Mouse (Mus musculus): ENCODE data around the gene AY074887.
"Not testable (repeated sequence)": the region's sequence is repeated elsewhere in the genome, so short reads cannot be mapped to it uniquely, and the experiment has no call there.

AY074887 gene

GRCm38 (mm10) chr9:54950575-54951321, at the start of gene AY074887, which contains the start of gene Psma4:
Gene AY074887, minus strand, starts transcription at chr9:54950998.
Gene Psma4, plus strand, starts transcription at chr9:54950790.
- DNase-seq (ENCODE audit: low spot score in 2 of 2): peak; percentile 83 to 87

GRCm38 (mm10) chr9:54995645-54996044, 44.8 kb upstream of the AY074887 start:
- no peak for DNase-seq (ENCODE audit: low spot score in 2 of 2)

GRCm38 (mm10) chr9:54994381-54994780, 43.6 kb upstream of the AY074887 start:
- no peak for DNase-seq (ENCODE audit: low spot score in 2 of 2)

- no peak for DNase-seq (ENCODE audit: low spot score in 2 of 2)
Measured at GRCm38 (mm10) chr9:54990362-54990761, 39.6 kb upstream of the AY074887 start.

- DNase-seq (ENCODE audit: low spot score in 2 of 2): no peak
Measured at GRCm38 (mm10) chr9:54982401-54982800, 31.6 kb upstream of the AY074887 start.

GRCm38 (mm10) chr9:54981291-54982191, 30.7 kb upstream of the AY074887 start:
- no peak for DNase-seq (ENCODE audit: low spot score in 2 of 2)

- no peak for DNase-seq (ENCODE audit: low spot score in 2 of 2)
Measured at GRCm38 (mm10) chr9:54980674-54981073, 29.9 kb upstream of the AY074887 start, which contains the start of gene Chrna5. Gene Chrna5, plus strand, starts transcription at chr9:54980880.

GRCm38 (mm10) chr9:54969972-54970637, 19.3 kb upstream of the AY074887 start:
- no peak for DNase-seq (ENCODE audit: low spot score in 2 of 2)

GRCm38 (mm10) chr9:54963669-54964068, 12.9 kb upstream of the AY074887 start:
- DNase-seq (ENCODE audit: low spot score in 2 of 2): no peak

GRCm38 (mm10) chr9:54961059-54961458, 10.3 kb upstream of the AY074887 start:
- DNase-seq (ENCODE audit: low spot score in 2 of 2): no peak

GRCm38 (mm10) chr9:54950162-54950561, 636 bp downstream of the AY074887 start:
- not testable (repeated sequence) for DNase-seq (ENCODE audit: low spot score in 2 of 2)

GRCm38 (mm10) chr9:54949465-54949864, 1.3 kb downstream of the AY074887 start:
- DNase-seq (ENCODE audit: low spot score in 2 of 2): no peak

- no peak for DNase-seq (ENCODE audit: low spot score in 2 of 2)
Measured at GRCm38 (mm10) chr9:54946256-54946655, 4.5 kb downstream of the AY074887 start.

- DNase-seq (ENCODE audit: low spot score in 2 of 2): no peak
Measured at GRCm38 (mm10) chr9:54944467-54944866, 6.3 kb downstream of the AY074887 start.

- no peak for DNase-seq (ENCODE audit: low spot score in 2 of 2)
Measured at GRCm38 (mm10) chr9:54942071-54942470, 8.7 kb downstream of the AY074887 start.

- DNase-seq (ENCODE audit: low spot score in 2 of 2): no peak
Measured at GRCm38 (mm10) chr9:54932379-54932778, 18.4 kb downstream of the AY074887 start.

- no peak for DNase-seq (ENCODE audit: low spot score in 2 of 2)
Measured at GRCm38 (mm10) chr9:54931765-54932164, 19.0 kb downstream of the AY074887 start.

- no peak for DNase-seq (ENCODE audit: low spot score in 2 of 2)
Measured at GRCm38 (mm10) chr9:54930741-54931140, 20.1 kb downstream of the AY074887 start.

GRCm38 (mm10) chr9:54919946-54920345, 30.9 kb downstream of the AY074887 start:
- DNase-seq (ENCODE audit: low spot score in 2 of 2): no peak

- DNase-seq (ENCODE audit: low spot score in 2 of 2): no peak
Measured at GRCm38 (mm10) chr9:54918781-54919180, 32.0 kb downstream of the AY074887 start.

- no peak for DNase-seq (ENCODE audit: low spot score in 2 of 2)
Measured at GRCm38 (mm10) chr9:54918191-54918590, 32.6 kb downstream of the AY074887 start.
